Mouse (Mus musculus) gastrocnemius, adult 8-10 months (tissue): ENCODE results near the gene Zbed4. TPM values are rescaled to one million over a fixed set of nuclear protein-coding genes. Genes with fewer than 3 reads are reported as not detected.
"Not testable (repeated sequence)": the region's sequence is repeated elsewhere in the genome, so short reads cannot be mapped to it uniquely, and the experiment has no call there.

Source experiments
- DNase-seq, 2 experiments: peaks; one replicate each; pipeline ENCODE4 v3.0.0; 2022; ENCODE audit warnings: low spot score in 2 of 2
- total RNA-seq, 4 experiments: library from RNA; stranded (reverse); gene quantifications; 2 replicates each; pipeline ENCODE4 v1.2.4; 2022

Zbed4 gene
- 10 to 100 TPM; 15.4 to 21.4 (median 16.2) TPM for total RNA-seq

GRCm38 (mm10) chr15:88751564-88752402 is at the start of gene Zbed4:
Gene Zbed4, plus strand, starts transcription at chr15:88751660.
- DNase-seq, result peak; percentile 17 to 30

GRCm38 (mm10) chr15:88702501-88702900 is 49.0 kb upstream of the Zbed4 start:
- no peak for DNase-seq

GRCm38 (mm10) chr15:88704284-88704683 is 47.2 kb upstream of the Zbed4 start:
- no peak for DNase-seq

DNA sequence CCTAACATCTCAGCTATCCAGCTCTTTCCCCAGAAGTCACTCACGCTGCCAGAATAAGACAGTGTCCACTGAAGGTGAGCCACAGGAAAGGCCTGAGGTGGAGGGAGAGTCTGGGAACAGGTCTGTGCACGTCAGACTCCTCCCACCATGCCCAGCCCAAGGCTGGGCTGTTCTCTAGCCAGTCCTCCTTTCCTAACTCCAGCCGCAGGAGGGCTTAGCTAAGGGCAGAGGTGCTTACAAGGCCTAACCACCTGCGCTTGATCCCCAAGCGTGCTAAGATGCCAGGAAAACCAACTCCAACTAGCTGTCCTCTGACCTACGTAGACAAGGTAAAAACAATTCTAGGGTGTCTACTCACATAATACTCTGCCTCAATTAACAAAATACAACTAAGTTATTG is 45.1 kb upstream of the Zbed4 start:
- no peak for DNase-seq

- DNase-seq, result not testable (repeated sequence)
Measured at GRCm38 (mm10) chr15:88706987-88707386, 44.5 kb upstream of the Zbed4 start.

GRCm38 (mm10) chr15:88708204-88708603 is 43.3 kb upstream of the Zbed4 start:
- no peak for DNase-seq

GRCm38 (mm10) chr15:88708657-88709511 is 42.6 kb upstream of the Zbed4 start:
- DNase-seq, result no peak

GRCm38 (mm10) chr15:88709878-88710277 is 41.6 kb upstream of the Zbed4 start:
- no peak for DNase-seq

- DNase-seq, result no peak
Measured at GRCm38 (mm10) chr15:88712501-88712900, 39.0 kb upstream of the Zbed4 start.

DNA sequence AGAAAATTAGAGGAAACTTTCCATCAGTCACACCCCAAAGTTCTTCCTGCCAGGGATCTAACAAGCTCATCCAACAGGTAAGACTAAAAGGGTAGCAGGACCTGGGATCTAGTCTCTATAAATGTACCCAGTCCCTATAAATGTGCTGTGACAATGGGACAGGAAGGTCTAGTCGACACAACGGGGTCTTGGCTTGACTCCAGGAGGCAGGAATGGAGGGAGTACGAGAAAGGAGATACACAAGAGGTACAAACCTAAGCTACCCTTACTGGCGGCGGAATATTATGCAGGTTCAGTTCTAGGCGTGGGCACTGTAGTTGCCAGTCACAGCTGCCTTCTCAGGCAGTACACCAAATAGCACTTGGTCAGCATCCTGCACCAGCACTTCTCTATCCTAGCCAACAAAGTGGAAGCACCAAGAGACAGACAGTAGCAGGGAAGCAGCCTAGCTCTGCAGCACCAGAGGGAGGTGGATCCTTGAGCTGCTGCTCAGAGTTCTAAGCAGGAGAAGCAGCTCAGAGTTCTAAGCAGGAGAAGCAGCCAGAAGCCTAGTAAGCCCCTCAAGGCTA is 37.4 kb upstream of the Zbed4 start:
- DNase-seq, result no peak

DNA sequence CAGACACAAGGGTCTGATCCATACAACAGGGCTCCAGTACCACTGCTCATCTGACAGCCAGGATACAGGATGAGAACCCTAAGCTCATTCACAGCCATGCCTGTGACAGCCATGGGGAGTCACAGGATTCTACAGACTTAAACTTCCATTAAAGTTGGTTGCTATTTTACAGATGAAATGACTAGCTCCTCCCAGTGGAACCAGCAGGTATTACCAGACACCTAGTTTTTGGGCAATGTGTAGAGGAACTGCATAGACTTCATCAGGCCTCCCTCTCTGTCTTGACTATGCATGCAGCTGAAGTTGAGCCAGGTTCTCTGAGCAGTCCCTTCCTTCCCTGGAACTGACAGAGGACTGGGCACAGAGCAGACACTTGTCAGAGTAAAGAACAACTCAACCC is 35.1 kb upstream of the Zbed4 start:
- no peak for DNase-seq

DNA sequence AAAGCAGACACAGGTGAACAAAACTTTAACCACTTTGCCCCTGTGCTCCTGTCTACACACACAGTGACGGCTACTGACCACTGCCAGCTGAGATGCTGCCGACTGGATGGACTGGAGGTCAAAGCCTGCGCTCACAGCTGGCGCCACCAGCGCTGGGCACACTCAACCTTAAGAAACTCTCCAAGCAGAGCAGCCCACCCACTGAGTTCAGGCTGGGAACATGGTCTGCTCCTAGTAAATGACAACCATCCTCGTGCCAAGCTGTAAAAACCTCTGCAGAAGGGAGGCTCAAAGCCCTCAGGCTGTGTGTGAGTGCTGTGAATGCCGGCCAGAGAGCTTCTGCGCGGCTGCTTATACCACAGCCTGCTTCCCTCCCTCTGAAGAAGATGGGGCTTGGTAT is 34.2 kb upstream of the Zbed4 start:
- no peak for DNase-seq

GRCm38 (mm10) chr15:88723205-88723604 is 28.3 kb upstream of the Zbed4 start:
- no peak for DNase-seq

DNA sequence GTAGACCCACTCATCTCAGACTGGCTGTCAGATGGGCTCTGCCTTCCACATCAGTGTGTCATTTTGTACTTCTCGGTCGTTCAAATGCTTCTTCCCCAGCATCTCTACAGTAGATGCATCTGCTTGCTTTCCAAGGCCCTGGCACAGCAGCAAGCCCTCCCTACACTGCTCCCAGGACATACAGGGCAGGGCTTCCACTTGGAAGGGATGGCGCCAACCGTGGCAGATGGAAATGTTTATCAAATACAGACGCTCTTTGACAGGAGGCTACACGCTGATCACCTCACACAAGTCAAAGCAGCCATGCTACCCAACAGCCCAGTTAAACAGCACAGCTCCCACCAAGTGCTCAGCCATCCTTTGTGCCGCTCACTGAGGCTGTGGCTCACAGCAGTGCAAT is 27.1 kb upstream of the Zbed4 start:
- no peak for DNase-seq

DNA sequence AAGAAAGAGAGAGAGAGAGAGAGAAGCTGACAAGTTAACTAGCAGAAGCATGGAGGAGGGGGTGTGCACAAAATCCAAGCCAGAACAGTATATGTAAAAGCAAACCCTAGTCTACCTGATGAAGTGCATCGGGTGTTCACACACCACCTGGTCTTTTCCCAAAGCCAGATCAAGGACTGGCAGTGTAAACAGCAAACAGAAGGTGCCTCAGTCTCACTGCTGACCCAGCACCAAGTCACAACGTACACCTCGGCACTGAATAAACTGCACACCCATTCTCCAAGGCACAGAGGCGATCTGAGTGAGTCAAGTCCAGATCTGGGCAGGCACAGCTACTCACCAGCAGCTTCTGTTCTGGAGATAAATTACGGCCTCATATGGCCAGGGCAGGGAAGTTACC is 26.4 kb upstream of the Zbed4 start:
- DNase-seq, result no peak

- no peak for DNase-seq
Measured at GRCm38 (mm10) chr15:88727204-88727603, 24.3 kb upstream of the Zbed4 start.

DNA sequence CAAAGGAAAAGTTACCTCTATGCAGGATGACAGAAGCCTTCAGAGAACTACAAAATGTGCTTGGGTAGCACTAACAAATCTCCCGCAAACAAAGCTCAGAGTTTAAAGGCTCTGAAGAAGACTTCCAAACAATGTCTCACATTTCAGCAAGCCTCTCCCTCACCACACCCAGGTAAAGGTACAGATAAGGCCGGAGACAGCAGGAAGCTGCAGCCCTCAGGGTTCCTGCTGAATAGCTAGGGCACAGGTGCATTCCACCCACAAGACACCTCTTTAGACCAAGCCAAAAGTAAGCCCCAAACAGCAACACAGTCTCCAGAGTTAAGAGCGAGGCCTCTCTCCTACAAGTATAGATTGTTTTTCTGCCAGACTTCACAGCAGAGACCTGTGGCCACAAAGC is 20.7 kb upstream of the Zbed4 start:
- DNase-seq, result no peak

DNA sequence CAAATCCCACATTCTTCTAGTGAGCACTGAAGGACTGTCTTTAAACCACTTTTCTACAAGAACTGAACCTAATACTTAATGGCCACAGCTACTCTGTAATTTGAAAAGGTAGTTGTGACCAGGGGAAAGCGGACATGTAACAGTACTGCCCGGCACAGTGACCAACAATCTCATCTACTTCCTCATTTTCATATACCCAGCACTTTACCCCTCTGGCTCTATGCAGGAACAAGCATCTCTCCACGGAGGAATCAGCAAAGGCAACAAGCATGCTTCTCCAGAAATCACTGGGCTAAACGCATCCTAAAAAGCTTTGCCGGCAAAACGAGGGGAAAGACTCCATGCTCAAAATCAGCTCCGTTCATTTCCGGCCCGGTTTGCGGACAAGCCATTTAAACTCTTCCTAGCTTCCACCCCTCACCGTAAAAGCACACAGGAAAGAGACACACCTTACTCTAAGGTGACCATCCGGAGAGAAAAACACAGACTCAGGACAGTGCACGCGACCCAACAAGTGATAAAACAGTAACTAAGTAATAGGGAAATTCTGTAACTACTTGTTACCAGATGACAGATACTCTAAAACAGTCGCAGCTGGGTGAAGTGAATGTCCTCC is 18.9 kb upstream of the Zbed4 start:
- DNase-seq, result no peak

DNA sequence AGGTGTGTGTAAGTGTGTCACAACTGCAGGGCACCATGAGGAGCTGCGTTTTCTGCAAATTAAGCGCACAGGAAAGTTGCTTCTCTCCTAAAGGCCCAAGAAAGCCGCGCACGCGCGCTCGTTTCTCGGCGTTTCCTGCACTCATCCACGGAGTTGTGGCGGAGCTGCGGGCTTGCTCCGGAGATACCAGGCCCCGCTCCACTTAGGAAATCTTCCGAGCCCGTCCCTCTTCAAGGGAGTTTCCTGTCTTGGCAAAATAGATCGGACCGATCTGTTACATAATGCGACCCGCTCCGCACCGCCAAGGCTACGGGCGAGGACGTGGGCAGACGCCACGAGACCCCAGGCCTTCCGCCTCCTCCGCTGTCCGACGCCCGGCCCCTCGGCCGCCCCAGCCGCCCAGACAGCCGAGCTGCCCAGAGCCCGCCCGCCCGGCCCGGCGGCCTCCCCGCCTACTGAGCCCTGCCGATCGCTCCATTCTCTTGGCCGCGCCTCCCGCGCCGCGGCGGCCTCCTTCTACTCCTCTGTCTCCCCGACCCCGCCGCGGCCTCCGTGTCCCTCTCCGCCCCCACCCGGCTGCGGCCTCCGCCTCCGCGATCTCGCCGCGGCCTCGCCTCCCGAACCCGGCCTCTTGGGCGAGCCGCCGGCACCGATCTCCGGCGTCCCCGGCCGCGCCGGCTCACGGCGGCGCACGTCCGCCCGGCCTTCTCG is 18.3 kb upstream of the Zbed4 start:
- DNase-seq, result peak; percentile 29 to 52

- DNase-seq, result peak; percentile 54 to 76
Measured at GRCm38 (mm10) chr15:88733834-88734571, 17.5 kb upstream of the Zbed4 start, which contains the start of gene Brd1. Gene Brd1, minus strand, starts transcription at chr15:88734233.
